Mouse (Mus musculus): ENCODE measurements around the gene Reep1. TPM values are rescaled to one million over a fixed set of nuclear protein-coding genes. Genes with fewer than 3 reads are reported as not detected.

Gene Reep1
- 17.4 and 18.3 TPM in 2 replicates for polyA plus RNA-seq (2016; fragmentation: Nextera tagmentation; extraction: Ambion mirVana)

GRCm38 (mm10) chr6:71707511-71708501, at the start of gene Reep1:
Gene Reep1, plus strand, starts transcription at chr6:71707561.
- H3K27me3 ChIP-seq (replicated peaks; ENCODE audit: low read depth, poor library complexity, severe bottlenecking), result peaks cover 56% of the 10 kb centered on the region
- peak within 1 kb of the TSS; percentile 82 for H3K27ac ChIP-seq (replicated peaks)
- no peaks in the 10 kb centered on the region for H3K36me3 ChIP-seq (replicated peaks)
- under 1% methylated on average over 91 of the region's 91 CpGs for WGBS
- H3K4me3 ChIP-seq, result peak within 1 kb of the TSS; percentile 80
- DNase-seq (ENCODE audit: low spot score), result peak; percentile 79
- peaks cover 19% of the 10 kb centered on the region for H3K4me1 ChIP-seq
- H3K9me3 ChIP-seq, result no peaks in the 10 kb centered on the region

- no peaks in the 10 kb centered on the region for H3K36me3 ChIP-seq (replicated peaks)
- H3K4me1 ChIP-seq, result no peaks in the 10 kb centered on the region
- WGBS, result 86% methylated on average over 2 of the region's 2 CpGs
- H3K27ac ChIP-seq (replicated peaks), result no peak overlapping the region
- H3K9me3 ChIP-seq, result no peaks in the 10 kb centered on the region
- no peak for DNase-seq (ENCODE audit: low spot score)
- no peak overlapping the region for H3K4me3 ChIP-seq
- no peaks in the 10 kb centered on the region; the same call in 1 of the 2 replicates for H3K27me3 ChIP-seq (replicated peaks; ENCODE audit: low read depth, poor library complexity, severe bottlenecking)
Observed at GRCm38 (mm10) chr6:71658290-71658689, 49.1 kb upstream of the Reep1 start.

- Histone ChIP-seq H3K27ac (replicated peaks) (no peak overlapping the region), H3K27me3 (replicated peaks; ENCODE audit: low read depth, poor library complexity, severe bottlenecking) (no peaks in the 10 kb centered on the region; the same call in 1 of the 2 replicates), H3K4me3 (no peak overlapping the region), H3K36me3 (replicated peaks) (no peaks in the 10 kb centered on the region), H3K4me1 (no peaks in the 10 kb centered on the region), H3K9me3 (no peaks in the 10 kb centered on the region; the same call in 1 of the 2 replicates)
- WGBS, result 70% methylated on average over 1 of the region's 1 CpGs
- no peak for DNase-seq (ENCODE audit: low spot score)
Observed at GRCm38 (mm10) chr6:71664511-71664910, 42.9 kb upstream of the Reep1 start.

GRCm38 (mm10) chr6:71673166-71673565, 34.2 kb upstream of the Reep1 start:
- H3K36me3 ChIP-seq (replicated peaks), result no peaks in the 10 kb centered on the region
- H3K27ac ChIP-seq (replicated peaks), result no peak overlapping the region
- no peak for DNase-seq (ENCODE audit: low spot score)
- no peak overlapping the region for H3K4me3 ChIP-seq
- no peaks in the 10 kb centered on the region for H3K9me3 ChIP-seq
- 69% methylated on average over 2 of the region's 2 CpGs for WGBS
- H3K4me1 ChIP-seq, result no peaks in the 10 kb centered on the region
- no peaks in the 10 kb centered on the region for H3K27me3 ChIP-seq (replicated peaks; ENCODE audit: low read depth, poor library complexity, severe bottlenecking)

GRCm38 (mm10) chr6:71678891-71679290, 28.5 kb upstream of the Reep1 start:
- H3K27ac ChIP-seq (replicated peaks), result no peak overlapping the region
- DNase-seq (ENCODE audit: low spot score), result no peak

GRCm38 (mm10) chr6:71695150-71695549, 12.2 kb upstream of the Reep1 start:
- WGBS, result 93% methylated on average over 2 of the region's 2 CpGs
- Histone ChIP-seq H3K27ac (replicated peaks) (no peak overlapping the region), H3K27me3 (replicated peaks; ENCODE audit: low read depth, poor library complexity, severe bottlenecking) (no peaks in the 10 kb centered on the region), H3K36me3 (replicated peaks) (no peaks in the 10 kb centered on the region), H3K4me1 (no peaks in the 10 kb centered on the region), H3K4me3 (no peak overlapping the region), H3K9me3 (no peaks in the 10 kb centered on the region)
- no peak for DNase-seq (ENCODE audit: low spot score)

More at GRCm38 (mm10) chr6:71678891-71679290, 28.5 kb upstream of the Reep1 start:
- H3K4me3 ChIP-seq, result no peak overlapping the region
- no peaks in the 10 kb centered on the region for H3K4me1 ChIP-seq
- H3K36me3 ChIP-seq (replicated peaks), result no peaks in the 10 kb centered on the region
- H3K9me3 ChIP-seq, result no peaks in the 10 kb centered on the region
- 65% methylated on average over 7 of the region's 7 CpGs for WGBS
- no peaks in the 10 kb centered on the region for H3K27me3 ChIP-seq (replicated peaks; ENCODE audit: low read depth, poor library complexity, severe bottlenecking)

- H3K27ac ChIP-seq (replicated peaks), result no peak overlapping the region
- no peaks in the 10 kb centered on the region for H3K4me1 ChIP-seq
- no peaks in the 10 kb centered on the region for H3K9me3 ChIP-seq
- no peaks in the 10 kb centered on the region for H3K36me3 ChIP-seq (replicated peaks)
- no peak for DNase-seq (ENCODE audit: low spot score)
- no peaks in the 10 kb centered on the region for H3K27me3 ChIP-seq (replicated peaks; ENCODE audit: low read depth, poor library complexity, severe bottlenecking)
- WGBS, result 78% methylated on average over 3 of the region's 3 CpGs
- H3K4me3 ChIP-seq, result no peak overlapping the region
Observed at GRCm38 (mm10) chr6:71695599-71695998, 11.8 kb upstream of the Reep1 start.

GRCm38 (mm10) chr6:71706871-71707270, 490 bp upstream of the Reep1 start:
- H3K4me1 ChIP-seq, result peaks cover 19% of the 10 kb centered on the region
- H3K4me3 ChIP-seq, result 0 out of 2 replicates have a peak overlapping the region, but pooled peaks have one; percentile 80
- 84% methylated on average over 12 of the region's 12 CpGs for WGBS
- H3K9me3 ChIP-seq, result no peaks in the 10 kb centered on the region
- no peak overlapping the region for H3K27ac ChIP-seq (replicated peaks)
- H3K27me3 ChIP-seq (replicated peaks; ENCODE audit: low read depth, poor library complexity, severe bottlenecking), result peaks cover 56% of the 10 kb centered on the region
- no peaks in the 10 kb centered on the region for H3K36me3 ChIP-seq (replicated peaks)
- no peak for DNase-seq (ENCODE audit: low spot score)

GRCm38 (mm10) chr6:71708528-71708927, 1.2 kb downstream of the Reep1 start:
- Histone ChIP-seq H3K27ac (replicated peaks) (peak overlapping the region; percentile 82; the same call in 1 of the 2 replicates), H3K4me3 (peak overlapping the region; percentile 80)
- 10% methylated on average over 3 of the region's 3 CpGs for WGBS

GRCm38 (mm10) chr6:71710323-71710722, 3.0 kb downstream of the Reep1 start:
- Histone ChIP-seq H3K27ac (replicated peaks) (no peak overlapping the region), H3K27me3 (replicated peaks; ENCODE audit: low read depth, poor library complexity, severe bottlenecking) (peaks cover 47% of the 10 kb centered on the region), H3K4me1 (peaks cover 19% of the 10 kb centered on the region), H3K4me3 (no peak overlapping the region), H3K9me3 (no peaks in the 10 kb centered on the region), H3K36me3 (replicated peaks) (no peaks in the 10 kb centered on the region)
- 92% methylated on average over 3 of the region's 3 CpGs for WGBS
- no peak for DNase-seq (ENCODE audit: low spot score)

More at GRCm38 (mm10) chr6:71708528-71708927, 1.2 kb downstream of the Reep1 start:
- peak; percentile 22 for DNase-seq (ENCODE audit: low spot score)
- H3K4me1 ChIP-seq, result peaks cover 19% of the 10 kb centered on the region
- no peaks in the 10 kb centered on the region for H3K9me3 ChIP-seq
- H3K36me3 ChIP-seq (replicated peaks), result no peaks in the 10 kb centered on the region
- H3K27me3 ChIP-seq (replicated peaks; ENCODE audit: low read depth, poor library complexity, severe bottlenecking), result peaks cover 56% of the 10 kb centered on the region

- H3K4me3 ChIP-seq, result no peak overlapping the region
- H3K27ac ChIP-seq (replicated peaks), result no peak overlapping the region
- DNase-seq (ENCODE audit: low spot score), result no peak
- H3K4me1 ChIP-seq, result peaks cover 19% of the 10 kb centered on the region
- H3K36me3 ChIP-seq (replicated peaks), result no peaks in the 10 kb centered on the region
- WGBS, result 90% methylated on average over 5 of the region's 5 CpGs
- peaks cover 42% of the 10 kb centered on the region for H3K27me3 ChIP-seq (replicated peaks; ENCODE audit: low read depth, poor library complexity, severe bottlenecking)
- no peaks in the 10 kb centered on the region for H3K9me3 ChIP-seq
Observed at GRCm38 (mm10) chr6:71711201-71711600, 3.8 kb downstream of the Reep1 start.

- 80% methylated on average over 2 of the region's 2 CpGs for WGBS
- DNase-seq (ENCODE audit: low spot score), result no peak
- no peaks in the 10 kb centered on the region for H3K9me3 ChIP-seq
- H3K36me3 ChIP-seq (replicated peaks), result no peaks in the 10 kb centered on the region
- H3K4me1 ChIP-seq, result peaks cover 8% of the 10 kb centered on the region
- H3K27ac ChIP-seq (replicated peaks), result no peak overlapping the region
- peaks cover 20% of the 10 kb centered on the region for H3K27me3 ChIP-seq (replicated peaks; ENCODE audit: low read depth, poor library complexity, severe bottlenecking)
- no peak overlapping the region for H3K4me3 ChIP-seq
Observed at GRCm38 (mm10) chr6:71713532-71713931, 6.2 kb downstream of the Reep1 start.

GRCm38 (mm10) chr6:71715006-71715405, 7.6 kb downstream of the Reep1 start:
- Histone ChIP-seq H3K27me3 (replicated peaks; ENCODE audit: low read depth, poor library complexity, severe bottlenecking) (peaks cover 6% of the 10 kb centered on the region; the same call in 1 of the 2 replicates), H3K4me3 (no peak overlapping the region), H3K9me3 (no peaks in the 10 kb centered on the region), H3K4me1 (no peaks in the 10 kb centered on the region), H3K27ac (replicated peaks) (no peak overlapping the region), H3K36me3 (replicated peaks) (no peaks in the 10 kb centered on the region)
- DNase-seq (ENCODE audit: low spot score), result no peak
- WGBS, result 79% methylated on average over 5 of the region's 5 CpGs

Data from embryonic facial prominence, embryonic 10.5 days (tissue).